Mouse (Mus musculus) heart, embryonic 12.5 days (tissue): Measurements from ENCODE around the gene Aox4. TPM values are rescaled to one million over a fixed set of nuclear protein-coding genes. Genes with fewer than 3 reads are reported as not detected.

Experiments
- ATAC-seq: fragments of 200-750 bp; cut with Nextera tagmentation; 2 replicates; pipeline ENCODE4 v1.8.0; 2017; ENCODE audit warnings: moderate TSS enrichment, moderate library complexity; ENCODE audit not compliant: insufficient number of reproducible peaks, low FRiP score
- H3K27ac ChIP-seq: fragments of 300-500 bp; sonication (generic); 2 replicates; pipeline ENCODE4 v1.5.1; 2016; ENCODE audit warnings: mild to moderate bottlenecking, moderate library complexity; ENCODE audit not compliant: poor library complexity, severe bottlenecking
- H3K27me3 ChIP-seq: fragments of 300-500 bp; sonication (generic); replicated peaks from 2 replicates; pipeline ENCODE4 v1.6.1; 2016; ENCODE audit warnings: mild to moderate bottlenecking, moderate library complexity
- H3K36me3 ChIP-seq: fragments of 300-500 bp; sonication (generic); 2 replicates; pipeline ENCODE4 v1.6.1; 2016; ENCODE audit warnings: mild to moderate bottlenecking, moderate library complexity
- H3K4me1 ChIP-seq: fragments of 300-500 bp; sonication (generic); replicated peaks from 2 replicates; pipeline ENCODE4 v1.6.1; 2016; ENCODE audit warnings: mild to moderate bottlenecking
- H3K4me2 ChIP-seq: fragments of 300-500 bp; sonication (generic); 2 replicates; pipeline ENCODE4 v1.6.1; 2016; ENCODE audit warnings: mild to moderate bottlenecking, moderate library complexity
- H3K4me3 ChIP-seq: fragments of 300-500 bp; sonication (generic); 2 replicates; pipeline ENCODE4 v1.5.1; 2016; ENCODE audit warnings: mild to moderate bottlenecking
- H3K9ac ChIP-seq: fragments of 300-500 bp; sonication (generic); 2 replicates; pipeline ENCODE4 v1.6.1; 2016; ENCODE audit warnings: mild to moderate bottlenecking, moderate library complexity
- H3K9me3 ChIP-seq: fragments of 300-500 bp; sonication (generic); replicated peaks from 2 replicates; pipeline ENCODE4 v1.6.1; 2016; ENCODE audit warnings: mild to moderate bottlenecking, moderate library complexity
- WGBS: fragments of 180-500 bp; shearing (Covaris S2); methylation state at CpG from one replicate; pipeline ENCODE4 v1.1.7; 2016; 5-methylcytosine and 5-hydroxymethylcytosine counted together
- polyA plus RNA-seq: library from polyadenylated mRNA; unstranded; fragments of >200 nt; fragmentation: Nextera tagmentation; extraction: Ambion mirVana; gene quantifications from 2 replicates; pipeline ENCODE4 v1.2.1, GENCODE M21; 2016

The Aox4 gene
- polyA plus RNA-seq, 1 experiment from 2014 or later: 0.27 TPM

GRCm38 (mm10) chr1:58215956-58216532 lies 5.8 kb downstream of the Aox4 start:
- 82% methylated on average over 7 of the region's 7 CpGs for WGBS
- H3K4me3 ChIP-seq: no peak overlapping the region
- H3K9ac ChIP-seq: no peak overlapping the region
- ATAC-seq: no peak
- 0 out of 2 replicates have a peak, but pooled peaks cover 8% of the 10 kb centered on the region for H3K27me3 ChIP-seq
- H3K9me3 ChIP-seq: peaks cover 7% of the 10 kb centered on the region
- H3K4me2 ChIP-seq: no peak overlapping the region
- no peak overlapping the region for H3K27ac ChIP-seq
- no peaks in the 10 kb centered on the region for H3K36me3 ChIP-seq
- peaks cover 19% of the 10 kb centered on the region for H3K4me1 ChIP-seq

GRCm38 (mm10) chr1:58221070-58221469 lies 10.9 kb downstream of the Aox4 start:
- H3K4me2 ChIP-seq: peak overlapping the region; percentile 3; the same call in 1 of the 2 replicates
- WGBS: 36% methylated on average over 6 of the region's 6 CpGs
- H3K27ac ChIP-seq: no peak overlapping the region
- H3K4me3 ChIP-seq: no peak overlapping the region
- H3K9me3 ChIP-seq: no peaks in the 10 kb centered on the region
- peaks cover 11% of the 10 kb centered on the region for H3K4me1 ChIP-seq
- ATAC-seq: no peak
- no peaks in the 10 kb centered on the region for H3K36me3 ChIP-seq
- H3K9ac ChIP-seq: no peak overlapping the region
- 0 out of 2 replicates have a peak, but pooled peaks cover 5% of the 10 kb centered on the region for H3K27me3 ChIP-seq

DNA sequence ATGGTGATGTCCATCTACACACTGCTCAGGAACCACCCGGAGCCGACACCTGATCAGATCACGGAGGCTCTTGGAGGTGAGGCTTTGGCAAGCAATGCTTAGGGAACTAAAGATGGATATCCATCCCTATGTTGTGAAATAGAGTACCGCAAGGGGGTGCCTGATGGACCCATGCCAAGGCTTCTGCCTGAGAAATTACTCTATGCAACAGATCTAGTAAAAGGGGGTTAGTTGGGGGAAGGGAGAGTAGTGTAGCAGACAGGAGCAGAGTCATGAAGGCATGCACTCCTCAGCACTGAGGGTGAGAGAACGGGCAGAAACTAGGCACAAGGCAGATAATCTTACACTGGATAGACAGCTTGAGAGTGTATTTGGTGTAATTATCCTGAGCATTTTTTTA lies 11.7 kb downstream of the Aox4 start:
- Histone ChIP-seq H3K27ac (no peak overlapping the region), H3K36me3 (no peaks in the 10 kb centered on the region), H3K27me3 (0 out of 2 replicates have a peak, but pooled peaks cover 5% of the 10 kb centered on the region), H3K4me1 (peaks cover 11% of the 10 kb centered on the region), H3K9me3 (no peaks in the 10 kb centered on the region), H3K9ac (no peak overlapping the region), H3K4me3 (no peak overlapping the region), H3K4me2 (no peak overlapping the region)
- no peak for ATAC-seq
- 73% methylated on average over 5 of the region's 5 CpGs for WGBS

DNA sequence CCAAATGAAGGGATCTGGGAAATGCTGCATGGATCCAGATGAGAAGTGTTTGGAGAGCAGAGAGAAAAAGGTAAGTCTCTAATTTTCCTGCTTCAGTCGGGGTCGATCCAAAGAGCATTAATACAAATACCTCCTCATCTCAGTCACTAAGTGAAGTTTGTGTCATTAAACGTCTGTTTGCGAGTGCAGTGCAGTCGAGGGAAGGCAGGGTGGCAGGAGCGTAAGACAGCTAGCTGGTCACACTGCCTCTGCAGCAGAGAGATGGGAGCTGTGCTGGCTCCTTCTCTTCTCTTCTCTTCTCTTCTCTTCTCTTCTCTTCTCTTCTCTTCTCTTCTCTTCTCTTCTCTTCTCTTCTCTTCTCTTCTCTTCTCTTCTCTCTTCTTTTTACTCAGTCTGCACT lies 17.9 kb downstream of the Aox4 start:
- peaks cover 12% of the 10 kb centered on the region for H3K4me1 ChIP-seq
- H3K9me3 ChIP-seq: no peaks in the 10 kb centered on the region
- H3K27ac ChIP-seq: no peak overlapping the region
- no peak overlapping the region for H3K4me2 ChIP-seq
- no peaks in the 10 kb centered on the region for H3K36me3 ChIP-seq
- ATAC-seq: no peak
- WGBS: 62% methylated on average over 6 of the region's 6 CpGs
- 0 out of 2 replicates have a peak, but pooled peaks cover 9% of the 10 kb centered on the region for H3K27me3 ChIP-seq
- H3K9ac ChIP-seq: no peak overlapping the region
- H3K4me3 ChIP-seq: no peak overlapping the region

DNA sequence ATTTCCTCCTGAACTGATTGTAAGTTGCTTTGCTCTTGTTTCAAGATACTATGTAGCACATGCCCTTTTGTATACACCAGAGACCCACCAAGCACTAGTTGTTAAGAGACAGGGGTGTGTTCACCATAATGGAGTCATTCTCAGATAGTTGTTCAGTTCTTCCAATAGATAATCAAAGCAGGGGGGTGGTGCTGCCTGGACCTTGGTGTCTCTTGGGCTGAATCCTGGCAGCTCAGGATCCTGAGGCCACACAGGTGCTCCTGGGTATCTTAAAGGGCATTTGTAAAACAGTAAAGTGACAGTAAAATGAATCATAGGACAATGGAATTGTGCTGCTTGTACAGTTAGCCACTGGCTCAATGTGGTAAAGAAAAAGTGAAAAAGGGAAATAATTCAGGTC lies 18.7 kb downstream of the Aox4 start:
- Histone ChIP-seq H3K4me2 (no peak overlapping the region), H3K4me1 (peaks cover 12% of the 10 kb centered on the region), H3K36me3 (no peaks in the 10 kb centered on the region), H3K27me3 (0 out of 2 replicates have a peak, but pooled peaks cover 9% of the 10 kb centered on the region), H3K9me3 (no peaks in the 10 kb centered on the region), H3K4me3 (no peak overlapping the region), H3K9ac (no peak overlapping the region), H3K27ac (no peak overlapping the region)
- ATAC-seq: no peak

- no peak for ATAC-seq
- WGBS: 74% methylated on average over 4 of the region's 4 CpGs
- Histone ChIP-seq H3K9ac (0 out of 2 replicates have a peak overlapping the region, but pooled peaks have one; percentile 34), H3K27me3 (0 out of 2 replicates have a peak, but pooled peaks cover 6% of the 10 kb centered on the region), H3K4me1 (peaks cover 12% of the 10 kb centered on the region), H3K9me3 (no peaks in the 10 kb centered on the region), H3K4me3 (no peak overlapping the region), H3K27ac (no peak overlapping the region), H3K36me3 (no peaks in the 10 kb centered on the region), H3K4me2 (no peak overlapping the region)
Observed at GRCm38 (mm10) chr1:58229774-58230173, 19.6 kb downstream of the Aox4 start.

DNA sequence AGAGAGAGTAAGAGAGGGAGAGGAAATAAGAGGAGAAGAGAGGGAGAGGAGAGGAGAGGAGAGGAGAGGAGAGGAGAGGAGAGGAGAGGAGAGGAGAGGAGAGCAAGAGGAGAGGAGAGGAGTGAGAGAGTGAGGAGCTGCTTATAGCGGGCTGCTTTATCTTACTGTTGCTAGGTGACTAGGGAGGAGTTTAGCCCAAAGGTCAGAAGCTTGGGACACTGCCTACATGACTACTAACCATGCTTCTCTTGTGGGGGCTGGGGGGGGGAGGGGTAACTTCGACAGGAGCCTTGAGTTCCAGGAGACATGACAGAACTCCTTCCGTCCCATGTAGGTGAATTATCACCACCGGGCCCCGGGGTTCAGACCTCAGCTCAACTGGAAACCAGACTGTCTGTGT lies 20.3 kb downstream of the Aox4 start:
- Histone ChIP-seq H3K27me3 (0 out of 2 replicates have a peak, but pooled peaks cover 6% of the 10 kb centered on the region), H3K9ac (no peak overlapping the region), H3K4me3 (no peak overlapping the region), H3K9me3 (no peaks in the 10 kb centered on the region), H3K4me2 (no peak overlapping the region), H3K4me1 (peaks cover 12% of the 10 kb centered on the region), H3K36me3 (no peaks in the 10 kb centered on the region), H3K27ac (no peak overlapping the region)
- ATAC-seq: no peak
- WGBS: 34% methylated on average over 5 of the region's 5 CpGs

GRCm38 (mm10) chr1:58235405-58235804 lies 25.2 kb downstream of the Aox4 start:
- H3K4me3 ChIP-seq: no peak overlapping the region
- no peak overlapping the region for H3K27ac ChIP-seq
- H3K36me3 ChIP-seq: no peaks in the 10 kb centered on the region
- no peaks in the 10 kb centered on the region for H3K9me3 ChIP-seq
- peaks cover 21% of the 10 kb centered on the region for H3K4me1 ChIP-seq
- H3K9ac ChIP-seq: no peak overlapping the region
- no peak overlapping the region for H3K4me2 ChIP-seq
- no peak for ATAC-seq
- H3K27me3 ChIP-seq: no peaks in the 10 kb centered on the region
- WGBS: 50% methylated on average over 5 of the region's 5 CpGs

DNA sequence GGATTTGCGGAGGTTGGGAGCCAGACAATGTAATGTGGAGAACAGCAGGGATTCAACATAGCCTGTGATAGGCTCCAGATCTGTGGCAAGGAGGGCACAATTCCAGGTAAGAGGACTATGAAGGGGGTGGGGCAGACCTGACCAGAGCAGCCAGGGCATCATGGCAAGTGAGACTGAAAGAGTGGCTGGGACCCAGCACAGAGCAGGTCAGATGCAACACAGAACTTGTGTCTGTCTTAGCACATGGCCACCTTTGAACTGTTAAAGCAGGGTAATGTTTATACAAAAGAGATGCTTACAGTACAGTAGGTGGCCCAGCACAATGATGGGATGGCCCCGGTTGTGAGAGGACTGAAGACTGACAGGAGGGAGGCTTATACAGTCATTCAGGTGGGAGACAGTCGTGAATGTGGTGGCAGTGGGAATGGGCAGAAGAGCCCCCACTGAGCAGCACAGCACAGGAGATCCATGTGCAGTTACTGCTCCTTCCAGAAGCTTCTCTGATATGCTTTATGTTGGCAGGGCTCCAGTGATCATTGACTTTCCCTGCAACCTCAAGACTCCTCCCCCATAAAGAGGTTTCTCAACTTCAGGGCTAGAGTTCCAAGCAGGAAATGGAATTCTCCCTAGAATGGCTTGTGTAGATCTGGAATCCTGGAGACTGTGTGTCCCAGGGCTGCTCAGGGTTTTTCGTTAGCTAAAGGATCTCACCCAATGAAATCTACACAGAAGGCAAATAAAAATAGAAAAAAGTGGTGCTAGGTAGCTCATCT lies 27.5 kb downstream of the Aox4 start:
- Histone ChIP-seq H3K9ac (no peak overlapping the region), H3K4me1 (peaks cover 15% of the 10 kb centered on the region), H3K9me3 (no peaks in the 10 kb centered on the region), H3K4me3 (no peak overlapping the region), H3K36me3 (no peaks in the 10 kb centered on the region), H3K27ac (no peak overlapping the region), H3K27me3 (no peaks in the 10 kb centered on the region), H3K4me2 (no peak overlapping the region)
- 75% methylated on average over 4 of the region's 4 CpGs for WGBS
- no peak for ATAC-seq

DNA sequence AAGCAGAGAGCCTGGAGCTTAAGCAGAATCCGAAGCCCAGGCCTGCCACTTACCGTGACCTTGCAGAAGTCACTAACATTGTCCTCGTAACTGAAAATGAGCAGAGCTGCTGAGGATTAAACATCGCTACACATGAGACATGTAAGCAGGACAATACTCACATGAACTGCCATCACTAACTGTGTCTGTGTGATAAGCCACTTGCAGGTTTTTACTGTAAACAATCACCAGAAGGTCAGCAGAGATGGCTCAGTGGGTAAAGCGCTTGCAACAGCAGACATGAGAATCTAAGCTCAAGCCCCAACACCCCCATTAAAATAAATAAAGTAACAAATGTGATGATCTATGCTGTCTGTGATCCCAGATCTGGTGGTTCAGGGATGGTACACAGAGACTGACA lies 28.2 kb downstream of the Aox4 start:
- Histone ChIP-seq H3K27ac (no peak overlapping the region), H3K4me2 (no peak overlapping the region), H3K9me3 (no peaks in the 10 kb centered on the region), H3K9ac (no peak overlapping the region), H3K4me3 (no peak overlapping the region), H3K27me3 (no peaks in the 10 kb centered on the region), H3K4me1 (peaks cover 15% of the 10 kb centered on the region), H3K36me3 (no peaks in the 10 kb centered on the region)
- WGBS: 59% methylated on average over 5 of the region's 5 CpGs
- ATAC-seq: no peak

- H3K4me1 ChIP-seq: peaks cover 15% of the 10 kb centered on the region
- no peak overlapping the region for H3K9ac ChIP-seq
- H3K4me2 ChIP-seq: no peak overlapping the region
- ATAC-seq: no peak
- no peak overlapping the region for H3K4me3 ChIP-seq
- no peaks in the 10 kb centered on the region for H3K27me3 ChIP-seq
- no peaks in the 10 kb centered on the region for H3K9me3 ChIP-seq
- 88% methylated on average over 9 of the region's 9 CpGs for WGBS
- H3K27ac ChIP-seq: no peak overlapping the region
- no peaks in the 10 kb centered on the region for H3K36me3 ChIP-seq
Observed at GRCm38 (mm10) chr1:58238961-58239360, 28.8 kb downstream of the Aox4 start.
